Mouse (Mus musculus) hindbrain, embryonic 14.5 days (tissue): ENCODE results near the gene B430306N03Rik. TPM values are rescaled to one million over a fixed set of nuclear protein-coding genes. Genes with fewer than 3 reads are reported as not detected.
"Not testable (repeated sequence)": the region's sequence is repeated elsewhere in the genome, so short reads cannot be mapped to it uniquely, and the experiment has no call there.

Source experiments
- ATAC-seq: fragments of 200-750 bp; cut with Nextera tagmentation; 2 replicates; pipeline ENCODE4 v1.8.0; 2017; ENCODE audit warnings: moderate number of reproducible peaks, mild to moderate bottlenecking, moderate TSS enrichment, moderate library complexity; ENCODE audit not compliant: low FRiP score
- DNase-seq: peaks from one replicate; pipeline ENCODE4 v3.0.0-alpha.2; 2015; ENCODE audit warnings: low spot score
- H3K27ac ChIP-seq: fragments of 300-500 bp; sonication (generic); 2 replicates; pipeline ENCODE4 v1.5.1; 2014; ENCODE audit warnings: mild to moderate bottlenecking, moderate library complexity
- H3K27me3 ChIP-seq: fragments of 300-500 bp; sonication (generic); 2 replicates; pipeline ENCODE4 v1.6.1; 2014; ENCODE audit warnings: mild to moderate bottlenecking, low read length, mixed read lengths; ENCODE audit not compliant: control insufficient read depth, insufficient read depth
- H3K36me3 ChIP-seq: fragments of 300-500 bp; sonication (generic); replicated peaks from 2 replicates; pipeline ENCODE4 v1.6.1; 2014; ENCODE audit not compliant: control insufficient read depth, insufficient read depth
- H3K4me1 ChIP-seq: fragments of 300-500 bp; sonication (generic); replicated peaks from 2 replicates; pipeline ENCODE4 v1.6.1; 2014; ENCODE audit warnings: antibody characterized with exemption, low read length, mixed read lengths; ENCODE audit not compliant: control insufficient read depth, insufficient read depth
- H3K4me2 ChIP-seq: fragments of 300-500 bp; sonication (generic); replicated peaks from 2 replicates; pipeline ENCODE4 v1.6.1; 2014; ENCODE audit warnings: mild to moderate bottlenecking, moderate library complexity
- H3K4me3 ChIP-seq: fragments of 300-500 bp; sonication (generic); replicated peaks from 2 replicates; pipeline ENCODE4 v1.5.1; 2014; ENCODE audit warnings: mild to moderate bottlenecking, low read length
- H3K9ac ChIP-seq: fragments of 300-500 bp; sonication (generic); 2 replicates; pipeline ENCODE4 v1.6.1; 2014
- H3K9me3 ChIP-seq: fragments of 300-500 bp; sonication (generic); 2 replicates; pipeline ENCODE4 v1.6.1; 2016; ENCODE audit warnings: low read length; ENCODE audit not compliant: control insufficient read depth
- WGBS: fragments of 180-500 bp; shearing (Covaris S2); extraction: QIAGEN DNeasy Blood & Tissue Kit; methylation state at CpG from one replicate; pipeline ENCODE4 v1.1.7; 2014; 5-methylcytosine and 5-hydroxymethylcytosine counted together
- polyA plus RNA-seq: library from polyadenylated mRNA; unstranded; fragments of >200 nt; fragmentation: Nextera tagmentation; extraction: Ambion mirVana; gene quantifications from 2 replicates; pipeline ENCODE4 v1.2.1, GENCODE M21; 2014

B430306N03Rik gene
- polyA plus RNA-seq, 1 experiment from 2014 or later = 0.05 TPM

DNA sequence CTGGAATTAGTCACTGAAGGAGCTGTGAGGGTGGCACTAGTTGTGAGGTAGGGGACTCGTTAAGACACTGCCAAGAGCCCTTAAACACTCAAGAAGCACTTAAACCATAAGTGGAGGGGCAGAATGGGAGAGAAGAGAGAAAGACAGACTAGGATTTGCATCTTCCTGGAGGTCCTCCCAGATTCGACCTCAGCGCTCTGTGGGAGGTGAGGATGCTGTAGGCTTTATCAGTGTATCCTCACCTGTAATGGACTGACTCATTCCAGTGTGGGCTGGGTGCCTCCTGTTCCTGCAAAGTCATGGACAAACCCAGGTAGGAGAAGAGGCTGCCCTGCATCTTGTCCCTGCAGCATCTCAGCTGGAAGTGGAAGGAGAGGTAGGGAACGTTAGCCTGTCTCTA lies 30.9 kb downstream of the B430306N03Rik start:
- no peak for ATAC-seq
- 82% methylated on average over 4 of the region's 4 CpGs for WGBS
- no peak for DNase-seq
- Histone ChIP-seq H3K27ac (no peak overlapping the region), H3K4me2 (no peak overlapping the region), H3K36me3 (no peaks in the 10 kb centered on the region), H3K4me1 (no peaks in the 10 kb centered on the region), H3K27me3 (no peaks in the 10 kb centered on the region), H3K9me3 (no peaks in the 10 kb centered on the region), H3K4me3 (no peak overlapping the region), H3K9ac (no peak overlapping the region)

DNA sequence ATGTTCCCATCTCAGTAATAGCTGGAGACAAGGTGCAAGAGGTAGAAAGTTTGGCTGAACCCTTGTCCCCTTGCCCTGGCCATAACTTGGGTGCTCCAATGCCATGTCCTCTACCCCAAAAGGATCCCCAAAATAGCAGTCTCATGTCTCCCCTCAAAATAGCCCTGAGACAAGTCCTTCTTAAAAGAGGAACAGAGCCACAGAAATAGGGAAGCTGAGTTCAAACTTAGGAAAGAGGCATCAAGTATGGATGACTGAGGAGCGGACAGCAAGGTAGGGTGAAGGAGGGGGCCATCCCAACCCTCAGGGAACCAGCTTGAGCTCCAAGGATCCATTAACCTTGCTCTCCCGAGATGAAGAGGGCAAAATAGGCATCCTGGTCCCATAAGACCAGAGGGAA lies 31.3 kb downstream of the B430306N03Rik start:
- Histone ChIP-seq H3K36me3 (no peaks in the 10 kb centered on the region), H3K4me3 (no peak overlapping the region), H3K4me1 (no peaks in the 10 kb centered on the region), H3K4me2 (no peak overlapping the region), H3K9me3 (no peaks in the 10 kb centered on the region), H3K27me3 (no peaks in the 10 kb centered on the region), H3K27ac (no peak overlapping the region), H3K9ac (no peak overlapping the region)
- ATAC-seq (no peak), DNase-seq (no peak)
- 76% methylated on average over 2 of the region's 2 CpGs for WGBS

DNA sequence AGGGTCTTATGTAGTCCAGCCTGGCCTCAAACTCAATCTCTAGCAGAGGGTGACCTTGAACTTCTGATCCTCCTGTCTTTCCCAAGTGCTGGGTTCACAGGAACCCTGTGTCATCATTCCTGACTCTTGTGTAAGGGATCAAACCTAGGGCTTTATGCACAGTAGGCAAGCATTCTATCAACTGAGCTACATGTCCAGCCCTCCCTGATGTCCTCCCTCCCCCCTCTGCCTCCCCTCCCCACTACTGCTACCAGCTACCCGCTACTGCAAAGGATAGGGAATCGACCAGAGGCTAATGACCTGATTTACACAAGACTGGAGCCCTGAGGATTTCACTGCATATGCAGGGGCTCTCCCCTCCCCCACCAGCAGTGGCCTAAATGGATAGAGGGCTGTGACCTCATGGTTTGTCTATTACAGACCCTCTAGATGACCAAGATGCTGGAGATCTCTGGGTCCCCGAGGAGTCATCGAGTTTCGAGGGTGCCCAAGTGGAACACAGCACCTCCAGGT lies 34.8 kb downstream of the B430306N03Rik start:
- ATAC-seq (no peak), DNase-seq (no peak)
- H3K4me2 ChIP-seq = no peak overlapping the region
- no peaks in the 10 kb centered on the region for H3K9me3 ChIP-seq
- no peaks in the 10 kb centered on the region for H3K27me3 ChIP-seq
- 62% methylated on average over 5 of the region's 5 CpGs for WGBS
- no peaks in the 10 kb centered on the region for H3K4me1 ChIP-seq
- no peak overlapping the region for H3K4me3 ChIP-seq
- H3K27ac ChIP-seq = no peak overlapping the region
- H3K9ac ChIP-seq = no peak overlapping the region
- no peaks in the 10 kb centered on the region for H3K36me3 ChIP-seq

DNA sequence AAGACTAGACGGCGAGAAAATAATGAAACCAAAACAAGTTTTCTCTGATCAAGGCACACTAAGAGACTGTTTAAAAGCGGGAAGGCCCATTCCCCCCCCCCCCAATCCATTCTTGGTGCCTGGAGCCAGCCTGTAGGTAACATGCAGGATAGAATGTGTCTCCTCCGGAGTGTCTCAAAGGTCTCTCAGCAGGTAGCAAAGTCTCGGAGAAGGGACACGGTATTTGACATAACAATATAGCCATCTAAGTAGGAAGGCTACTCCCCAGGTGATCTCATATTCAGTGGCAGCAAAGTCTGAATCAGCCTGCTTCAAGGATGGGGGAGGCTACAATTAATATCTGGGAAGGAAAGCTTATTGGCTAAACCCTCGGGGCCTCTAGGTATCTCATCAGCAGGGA lies 37.0 kb downstream of the B430306N03Rik start:
- H3K4me2 ChIP-seq, DNase-seq, H3K4me1 ChIP-seq, H3K36me3 ChIP-seq, H3K27me3 ChIP-seq, H3K9me3 ChIP-seq, H3K9ac ChIP-seq, H3K27ac ChIP-seq, H3K4me3 ChIP-seq, ATAC-seq: not testable (repeated sequence)
- 68% methylated on average over 7 of the region's 7 CpGs for WGBS

DNA sequence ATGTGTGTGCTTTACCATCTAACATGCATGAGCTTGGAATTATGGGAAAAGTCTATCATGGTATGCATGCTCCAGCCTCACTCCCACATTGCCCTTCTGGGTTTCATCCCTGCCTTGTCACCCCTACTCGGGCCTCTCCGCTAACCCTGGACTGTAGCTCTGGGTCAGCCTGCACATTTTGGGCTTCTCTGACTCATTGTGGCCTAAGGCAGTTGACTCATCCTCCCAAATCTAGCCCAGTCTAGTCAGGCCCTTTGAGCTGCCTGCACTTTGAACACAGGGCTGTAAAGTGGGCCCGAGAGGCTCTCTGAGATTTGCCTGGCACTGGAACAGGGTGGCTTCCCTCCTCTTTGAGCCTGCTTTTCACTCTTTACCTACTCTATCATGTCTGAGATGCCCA lies 39.9 kb downstream of the B430306N03Rik start:
- ATAC-seq (no peak), DNase-seq (no peak)
- 95% methylated on average over 3 of the region's 3 CpGs for WGBS
- Histone ChIP-seq H3K4me1 (no peaks in the 10 kb centered on the region), H3K27ac (no peak overlapping the region), H3K9me3 (no peaks in the 10 kb centered on the region), H3K27me3 (no peaks in the 10 kb centered on the region), H3K4me3 (no peak overlapping the region), H3K9ac (no peak overlapping the region), H3K36me3 (no peaks in the 10 kb centered on the region), H3K4me2 (no peak overlapping the region)

DNA sequence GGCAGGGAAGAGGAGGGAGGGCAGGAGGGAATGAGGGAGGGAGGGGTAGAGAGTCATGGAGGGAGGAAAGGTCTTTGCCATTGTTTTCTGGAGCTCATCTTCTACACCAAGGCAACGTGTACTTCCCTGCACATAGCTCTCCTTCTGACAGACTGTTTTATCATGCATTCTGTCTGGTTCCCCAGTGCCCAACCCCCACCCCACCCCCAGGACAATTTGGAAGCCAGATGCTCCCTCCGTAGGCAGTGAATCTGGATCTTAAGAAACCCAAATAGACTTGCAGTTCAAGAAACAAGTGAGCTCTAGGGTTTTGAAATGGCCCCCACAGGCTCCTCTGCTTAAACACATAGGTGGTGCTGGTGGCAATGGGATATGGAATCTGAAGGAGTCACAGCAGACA lies 42.0 kb downstream of the B430306N03Rik start:
- ATAC-seq (no peak), DNase-seq (no peak)
- 39% methylated on average over 2 of the region's 2 CpGs for WGBS
- no peaks in the 10 kb centered on the region for H3K27me3 ChIP-seq
- H3K4me1 ChIP-seq = no peaks in the 10 kb centered on the region; the same call in 1 of the 2 replicates
- H3K9me3 ChIP-seq = no peaks in the 10 kb centered on the region
- H3K4me3 ChIP-seq = no peak overlapping the region
- H3K9ac ChIP-seq = no peak overlapping the region
- H3K27ac ChIP-seq = no peak overlapping the region
- no peak overlapping the region for H3K4me2 ChIP-seq
- no peaks in the 10 kb centered on the region for H3K36me3 ChIP-seq

DNA sequence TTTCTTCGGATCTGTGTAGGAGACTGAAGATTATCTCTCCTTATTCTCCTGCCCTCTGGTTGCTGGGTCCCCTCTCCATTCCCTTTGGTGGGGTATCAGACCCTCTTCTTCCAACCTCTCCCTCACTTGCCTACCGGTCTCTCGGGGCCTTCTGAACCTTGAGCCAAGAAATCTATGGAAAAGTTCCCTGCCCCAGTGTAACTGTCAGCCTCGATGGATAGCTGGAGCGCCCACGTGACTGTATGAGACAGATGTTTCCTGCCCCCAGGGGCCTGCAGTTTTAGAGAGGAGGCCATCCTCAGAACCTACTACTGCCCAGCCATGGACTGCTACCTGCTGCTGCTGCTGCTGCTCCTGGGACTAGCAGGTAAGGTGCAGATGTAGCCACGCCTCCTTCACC lies 43.7 kb downstream of the B430306N03Rik start, which contains the start of gene Treml1:
TSS of gene Treml1 (plus strand) at position 301 of the 400 bp plus-strand sequence.
- ATAC-seq (no peak), DNase-seq (no peak)
- Histone ChIP-seq H3K4me3 (no peak within 1 kb of the TSS), H3K9ac (no peak within 1 kb of the TSS), H3K27me3 (no peaks in the 10 kb centered on the region), H3K27ac (no peak within 1 kb of the TSS), H3K4me1 (no peaks in the 10 kb centered on the region; the same call in 1 of the 2 replicates), H3K9me3 (no peaks in the 10 kb centered on the region), H3K4me2 (no peak within 1 kb of the TSS), H3K36me3 (no peaks in the 10 kb centered on the region)
- whole genome bisulfite sequencing = 83% methylated on average over 7 of the region's 7 CpGs

DNA sequence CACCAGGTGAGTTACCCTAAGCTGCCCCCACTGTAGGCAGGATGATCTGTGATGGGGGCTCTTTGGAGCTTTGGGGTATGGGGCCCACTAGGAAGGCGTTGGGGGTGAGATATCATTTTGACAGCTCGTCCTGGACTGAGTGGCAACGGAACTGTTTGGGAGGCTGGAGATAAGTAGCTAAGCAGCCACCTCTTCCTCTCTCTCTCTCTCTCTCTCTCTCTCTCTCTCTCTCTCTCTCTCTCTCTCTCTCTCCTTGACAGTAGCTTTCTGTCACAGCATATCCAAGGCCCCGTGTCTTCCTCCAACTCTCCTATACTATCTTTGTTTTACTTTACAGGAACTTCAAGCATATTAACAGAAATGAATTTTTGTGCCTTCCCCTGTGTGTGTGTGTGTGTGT lies 44.5 kb downstream of the B430306N03Rik start:
- Histone ChIP-seq H3K9me3 (no peaks in the 10 kb centered on the region), H3K36me3 (no peaks in the 10 kb centered on the region), H3K9ac (no peak overlapping the region), H3K4me1 (no peaks in the 10 kb centered on the region; the same call in 1 of the 2 replicates), H3K27ac (no peak overlapping the region), H3K27me3 (no peaks in the 10 kb centered on the region), H3K4me2 (no peak overlapping the region), H3K4me3 (no peak overlapping the region)
- no peak for ATAC-seq
- DNase-seq = no peak
- WGBS = 88% methylated on average over 4 of the region's 4 CpGs

DNA sequence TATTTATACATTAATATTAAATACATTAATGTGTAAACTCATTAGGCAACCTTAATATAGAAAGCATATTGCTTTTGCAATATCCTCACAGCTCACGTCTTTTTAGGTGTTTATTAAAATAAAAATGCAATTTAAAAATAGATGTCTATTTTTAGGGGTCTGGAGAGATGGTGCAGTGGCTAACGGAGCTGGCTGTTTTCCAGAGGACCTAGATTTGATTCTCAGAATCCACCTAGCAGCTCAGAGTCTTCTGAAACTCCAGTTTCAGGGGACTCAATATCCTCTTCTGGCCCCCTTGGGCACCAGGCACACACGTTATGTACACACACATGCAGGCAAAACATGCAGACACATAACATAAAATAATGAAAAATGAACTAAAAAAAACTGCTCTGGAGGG lies 46.4 kb downstream of the B430306N03Rik start:
- Histone ChIP-seq H3K9ac (no peak overlapping the region), H3K4me3 (no peak overlapping the region), H3K27ac (no peak overlapping the region), H3K4me2 (no peak overlapping the region), H3K36me3 (no peaks in the 10 kb centered on the region), H3K4me1 (no peaks in the 10 kb centered on the region; the same call in 1 of the 2 replicates), H3K27me3 (no peaks in the 10 kb centered on the region), H3K9me3 (no peaks in the 10 kb centered on the region)
- WGBS = 83% methylated on average over 3 of the region's 3 CpGs
- ATAC-seq (no peak), DNase-seq (no peak)

DNA sequence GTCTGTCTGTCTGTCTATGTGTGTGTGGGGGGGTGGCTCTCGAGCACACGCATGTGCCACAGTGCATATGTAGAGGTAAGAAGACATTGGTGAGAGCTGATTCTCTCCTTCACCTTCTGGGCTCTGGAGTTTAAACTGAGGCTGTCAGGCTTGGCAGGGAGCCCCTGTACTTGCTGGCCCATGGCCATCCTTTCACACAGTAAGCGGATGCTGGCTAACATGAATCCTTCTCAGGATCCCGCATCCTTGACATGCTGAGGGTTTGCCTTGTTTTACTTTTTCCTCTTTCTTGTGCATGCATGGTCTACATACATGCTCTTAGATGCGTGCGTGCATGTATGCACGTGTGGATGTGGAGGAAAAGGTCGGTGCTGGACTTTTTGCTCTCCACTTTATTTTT lies 47.0 kb downstream of the B430306N03Rik start:
- H3K9ac ChIP-seq = no peak overlapping the region
- no peak overlapping the region for H3K4me3 ChIP-seq
- ATAC-seq (no peak), DNase-seq (peak; percentile 50)
- no peaks in the 10 kb centered on the region; the same call in 1 of the 2 replicates for H3K4me1 ChIP-seq
- no peaks in the 10 kb centered on the region for H3K36me3 ChIP-seq
- H3K4me2 ChIP-seq = no peak overlapping the region
- H3K27me3 ChIP-seq = no peaks in the 10 kb centered on the region
- WGBS = 90% methylated on average over 8 of the region's 8 CpGs
- no peak overlapping the region for H3K27ac ChIP-seq
- no peaks in the 10 kb centered on the region for H3K9me3 ChIP-seq
